Mouse (Mus musculus) midbrain, embryonic 10.5 days (tissue): ENCODE data around the gene Zdhhc3. TPM values are rescaled to one million over a fixed set of nuclear protein-coding genes. Genes with fewer than 3 reads are reported as not detected.

ENCODE experiments used
- DNase-seq: peaks from one replicate; pipeline ENCODE4 v3.0.0-alpha.2; 2017; ENCODE audit warnings: low spot score
- H3K27ac ChIP-seq: fragments of 300-500 bp; sonication (generic); replicated peaks from 2 replicates; pipeline ENCODE4 v1.5.1; 2016; ENCODE audit warnings: mild to moderate bottlenecking
- H3K27me3 ChIP-seq: fragments of 300-500 bp; sonication (generic); 2 replicates; pipeline ENCODE4 v1.6.1; 2016; ENCODE audit warnings: low read depth, mild to moderate bottlenecking; ENCODE audit not compliant: poor library complexity, severe bottlenecking
- H3K36me3 ChIP-seq: fragments of 300-500 bp; sonication (generic); 2 replicates; pipeline ENCODE4 v1.6.1; 2016; ENCODE audit warnings: mild to moderate bottlenecking, moderate library complexity
- H3K4me1 ChIP-seq: fragments of 300-500 bp; sonication (generic); 2 replicates; pipeline ENCODE4 v1.6.1; 2016
- H3K4me3 ChIP-seq: fragments of 300-500 bp; sonication (generic); 2 replicates; pipeline ENCODE4 v1.5.1; 2016; ENCODE audit warnings: mild to moderate bottlenecking, moderate library complexity
- H3K9me3 ChIP-seq: fragments of 300-500 bp; sonication (generic); replicated peaks from 2 replicates; pipeline ENCODE4 v1.6.1; 2016; ENCODE audit warnings: mild to moderate bottlenecking
- WGBS: fragments of 180-500 bp; shearing (Covaris S2); methylation state at CpG from one replicate; pipeline ENCODE4 v1.1.7; 2016; 5-methylcytosine and 5-hydroxymethylcytosine counted together
- polyA plus RNA-seq: library from polyadenylated mRNA; unstranded; fragments of >200 nt; fragmentation: Nextera tagmentation; extraction: Ambion mirVana; gene quantifications from 2 replicates; pipeline ENCODE4 v1.2.1, GENCODE M21; 2016

Gene Zdhhc3
- polyA plus RNA-seq, 1 experiment from 2014 or later, result 81.9 TPM

GRCm38 (mm10) chr9:123031496-123032246, 81.3 kb downstream of the Zdhhc3 start:
- Histone ChIP-seq H3K9me3 (no peaks in the 10 kb centered on the region), H3K27me3 (no peaks in the 10 kb centered on the region), H3K4me1 (peaks cover 7% of the 10 kb centered on the region), H3K36me3 (no peaks in the 10 kb centered on the region), H3K4me3 (no peak overlapping the region), H3K27ac (no peak overlapping the region)
- DNase-seq, result no peak
- WGBS, result 92% methylated on average over 13 of the region's 13 CpGs

DNA sequence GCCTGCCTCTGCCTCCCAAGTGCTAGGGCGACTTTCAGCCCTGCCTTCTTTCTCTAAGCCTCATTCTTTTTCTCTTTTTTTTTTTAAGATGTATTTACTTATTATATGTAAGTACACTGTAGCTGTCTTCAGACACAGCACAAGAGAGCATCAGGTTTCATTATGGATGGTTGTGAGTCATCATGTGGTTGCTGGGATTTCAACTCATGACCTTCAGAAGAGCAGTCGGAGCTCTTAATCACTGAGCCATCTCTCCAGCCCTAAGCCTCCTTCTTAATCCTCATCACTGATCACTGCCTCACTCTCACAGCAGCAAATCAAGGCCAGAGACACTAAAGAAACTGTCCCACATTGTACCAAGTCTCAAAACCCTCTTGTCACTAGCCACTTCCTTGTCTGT, 88.8 kb downstream of the Zdhhc3 start:
- no peak overlapping the region for H3K4me3 ChIP-seq
- no peaks in the 10 kb centered on the region for H3K27me3 ChIP-seq
- 81% methylated on average over 2 of the region's 2 CpGs for WGBS
- no peak overlapping the region for H3K27ac ChIP-seq
- H3K9me3 ChIP-seq, result no peaks in the 10 kb centered on the region
- no peak for DNase-seq
- H3K4me1 ChIP-seq, result peaks cover 18% of the 10 kb centered on the region
- no peaks in the 10 kb centered on the region for H3K36me3 ChIP-seq

DNA sequence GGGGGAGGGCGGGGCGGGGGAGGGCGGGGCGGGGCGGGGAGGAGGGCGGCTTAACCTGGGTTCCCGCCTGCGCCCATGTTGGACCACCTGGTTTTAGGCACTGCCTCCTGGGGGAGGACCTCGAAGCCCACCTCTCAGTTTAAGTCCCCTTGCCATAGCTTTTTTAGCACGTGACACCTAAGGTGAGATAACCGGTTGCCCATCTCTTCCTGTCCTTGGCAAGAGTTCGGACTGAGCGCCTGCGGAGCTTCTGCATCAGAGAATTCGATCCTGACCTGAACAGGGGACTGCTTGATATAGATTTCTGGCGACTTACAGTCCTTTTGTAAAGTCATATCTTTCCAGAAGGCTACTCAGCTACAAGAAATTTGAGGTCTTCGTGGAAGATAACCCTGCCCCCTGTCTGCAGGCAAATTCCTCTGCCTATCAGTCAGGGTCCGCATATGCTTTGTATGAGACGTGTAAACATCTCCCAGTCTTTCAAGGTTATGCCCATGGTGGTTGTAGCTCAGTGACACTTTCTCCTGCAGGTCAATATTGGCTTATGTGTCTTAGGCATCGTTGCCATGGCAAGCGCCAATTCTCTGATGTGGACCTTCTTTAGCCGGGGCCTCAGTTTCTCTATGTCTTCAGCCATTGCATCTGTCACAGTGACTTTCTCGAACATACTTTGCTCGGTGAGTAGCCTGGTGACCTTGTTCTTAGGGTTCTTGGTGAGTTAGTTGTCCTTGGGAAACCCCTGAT, 91.2 kb downstream of the Zdhhc3 start:
- peaks cover 18% of the 10 kb centered on the region for H3K4me1 ChIP-seq
- H3K4me3 ChIP-seq, result peak overlapping the region; percentile 84
- no peak for DNase-seq
- peaks cover 21% of the 10 kb centered on the region for H3K36me3 ChIP-seq
- peak overlapping the region; percentile 94 for H3K27ac ChIP-seq
- 42% methylated on average over 19 of the region's 24 CpGs for WGBS
- no peaks in the 10 kb centered on the region for H3K9me3 ChIP-seq
- H3K27me3 ChIP-seq, result no peaks in the 10 kb centered on the region

GRCm38 (mm10) chr9:123020995-123021631, 91.9 kb downstream of the Zdhhc3 start, which contains the start of gene Tmem42:
Gene Tmem42, plus strand, starts transcription at chr9:123021326.
- peaks cover 28% of the 10 kb centered on the region for H3K36me3 ChIP-seq
- H3K4me1 ChIP-seq, result peaks cover 18% of the 10 kb centered on the region
- H3K27me3 ChIP-seq, result no peaks in the 10 kb centered on the region
- peak; percentile 88 for DNase-seq
- peak within 1 kb of the TSS; percentile 94 for H3K27ac ChIP-seq
- WGBS, result under 1% methylated on average over 58 of the region's 69 CpGs
- H3K9me3 ChIP-seq, result no peaks in the 10 kb centered on the region
- peak within 1 kb of the TSS; percentile 84 for H3K4me3 ChIP-seq

Other genes with a start within 250 kb of the Zdhhc3 start
- gene Zfp445, start 247.2 kb downstream of the Zdhhc3 start, polyA plus RNA-seq, result 69.5 and 88.0 TPM in 2 replicates
- 3.6 and 4.6 TPM in 2 replicates for gene Zkscan7, start 227.5 kb downstream of the Zdhhc3 start, polyA plus RNA-seq
- gene Zfp105, start 190.1 kb downstream of the Zdhhc3 start, polyA plus RNA-seq, result 33.1 and 35.9 TPM in 2 replicates
- 22.8 and 23.4 TPM in 2 replicates for gene 1110059G10Rik, start 162.2 kb downstream of the Zdhhc3 start, polyA plus RNA-seq
- 88.7 and 88.9 TPM in 2 replicates for gene Kif15, start 162.2 kb downstream of the Zdhhc3 start, polyA plus RNA-seq
- 18.6 and 20.3 TPM in 2 replicates for gene Tmem42, start 91.9 kb downstream of the Zdhhc3 start, polyA plus RNA-seq
- gene Tgm4, start 78.5 kb downstream of the Zdhhc3 start, polyA plus RNA-seq, result 0.68 and 0.70 TPM in 2 replicates
- 138 and 157 TPM in 2 replicates for gene Exosc7, start within 50 bp of the Zdhhc3 start, polyA plus RNA-seq
- gene Clec3b, start 37.7 kb upstream of the Zdhhc3 start, polyA plus RNA-seq, result 0.20 TPM in 1 of 2 replicates, not detected in the other
- gene Cdcp1, start 102.8 kb upstream of the Zdhhc3 start, polyA plus RNA-seq, result 0.47 and 0.48 TPM in 2 replicates
- gene Tmem158, start 147.6 kb upstream of the Zdhhc3 start, polyA plus RNA-seq, result 4.8 and 5.4 TPM in 2 replicates